Mouse (Mus musculus): Measurements from ENCODE around the gene C1qtnf6. TPM values are rescaled to one million over a fixed set of nuclear protein-coding genes. Genes with fewer than 3 reads are reported as not detected.
A peak's percentile ranks its signal among the peaks of the same experiment; 100 is the strongest.

Gene C1qtnf6
- total RNA-seq, 2 experiments from 2014 or later: 14.4 to 15.9 TPM

- intact Hi-C loops (cut with DNase I): no loop called here
- DNase-seq (ENCODE audit: extremely low spot score in 1 of 2, low spot score in 2 of 2): no peak
These were observed 37.7 kb downstream of the C1qtnf6 start for GRCm38 (mm10) chr15:78493401-78494010.

- DNase-seq (ENCODE audit: extremely low spot score in 1 of 2, low spot score in 2 of 2): no peak
- intact Hi-C loops (cut with DNase I): no loop called here
These were observed 39.9 kb downstream of the C1qtnf6 start for GRCm38 (mm10) chr15:78491301-78491700.

- intact Hi-C loops (cut with DNase I): no loop called here
- no peak for DNase-seq (ENCODE audit: extremely low spot score in 1 of 2, low spot score in 2 of 2)
These were observed 41.3 kb downstream of the C1qtnf6 start for GRCm38 (mm10) chr15:78489906-78490305.

- intact Hi-C loops (cut with DNase I): no loop called here
- DNase-seq (ENCODE audit: extremely low spot score in 1 of 2, low spot score in 2 of 2): no peak
These were observed 42.0 kb downstream of the C1qtnf6 start for GRCm38 (mm10) chr15:78489248-78489647.

- no peak for DNase-seq (ENCODE audit: extremely low spot score in 1 of 2, low spot score in 2 of 2)
- intact Hi-C loops (cut with DNase I): no loop called here
These were observed 44.1 kb downstream of the C1qtnf6 start for GRCm38 (mm10) chr15:78487066-78487465.

GRCm38 (mm10) chr15:78486564-78486963 is 44.7 kb downstream of the C1qtnf6 start:
- DNase-seq (ENCODE audit: extremely low spot score in 1 of 2, low spot score in 2 of 2): no peak
- intact Hi-C loops (cut with DNase I): no loop called here

- DNase-seq (ENCODE audit: extremely low spot score in 1 of 2, low spot score in 2 of 2): no peak
- intact Hi-C loops (cut with DNase I): no loop called here
These were observed 47.9 kb downstream of the C1qtnf6 start for GRCm38 (mm10) chr15:78483311-78483710.

- DNase-seq (ENCODE audit: extremely low spot score in 1 of 2, low spot score in 2 of 2): no peak
- intact Hi-C loops (cut with DNase I): no loop called here
These were observed 48.7 kb downstream of the C1qtnf6 start for GRCm38 (mm10) chr15:78482518-78482917.

GRCm38 (mm10) chr15:78481448-78482000 is 49.7 kb downstream of the C1qtnf6 start:
- peak in 1 of 2 experiments; percentile 31 for DNase-seq (ENCODE audit: extremely low spot score in 1 of 2, low spot score in 2 of 2)
- intact Hi-C loops (cut with DNase I): no loop called here

GRCm38 (mm10) chr15:78480991-78481390 is 50.2 kb downstream of the C1qtnf6 start:
- intact Hi-C loops (cut with DNase I): no loop called here
- no peak for DNase-seq (ENCODE audit: extremely low spot score in 1 of 2, low spot score in 2 of 2)

GRCm38 (mm10) chr15:78480111-78480510 is 51.1 kb downstream of the C1qtnf6 start:
- intact Hi-C loops (cut with DNase I): no loop called here
- DNase-seq (ENCODE audit: extremely low spot score in 1 of 2, low spot score in 2 of 2): no peak

- intact Hi-C loops (cut with DNase I): no loop called here
- DNase-seq (ENCODE audit: extremely low spot score in 1 of 2, low spot score in 2 of 2): no peak
These were observed 51.7 kb downstream of the C1qtnf6 start for GRCm38 (mm10) chr15:78479470-78479869.

GRCm38 (mm10) chr15:78478073-78478472 is 53.1 kb downstream of the C1qtnf6 start:
- intact Hi-C loops (cut with DNase I): no loop called here

GRCm38 (mm10) chr15:78476878-78477277 is 54.3 kb downstream of the C1qtnf6 start:
- DNase-seq (ENCODE audit: extremely low spot score in 1 of 2, low spot score in 2 of 2): no peak
- intact Hi-C loops (cut with DNase I): no loop called here

More at GRCm38 (mm10) chr15:78478073-78478472, 53.1 kb downstream of the C1qtnf6 start:
- DNase-seq (ENCODE audit: extremely low spot score in 1 of 2, low spot score in 2 of 2): no peak

- intact Hi-C loops (cut with DNase I): no loop called here
These were observed 55.6 kb downstream of the C1qtnf6 start for GRCm38 (mm10) chr15:78475604-78476031.

GRCm38 (mm10) chr15:78473442-78473841 is 57.8 kb downstream of the C1qtnf6 start:
- DNase-seq (ENCODE audit: extremely low spot score in 1 of 2, low spot score in 2 of 2): no peak
- intact Hi-C loops (cut with DNase I): no loop called here

More at GRCm38 (mm10) chr15:78475604-78476031, 55.6 kb downstream of the C1qtnf6 start:
- no peak for DNase-seq (ENCODE audit: extremely low spot score in 1 of 2, low spot score in 2 of 2)

Other genes starting within 250 kb of the C1qtnf6 start
- under 1 TPM; 0.69 to 0.77 TPM for gene Csf2rb2, start 225.7 kb downstream of the C1qtnf6 start, total RNA-seq (2021)
- 1 to 10 TPM; 2.3 TPM for gene Csf2rb, start 205.7 kb downstream of the C1qtnf6 start, total RNA-seq (2021)
- under 1 TPM; 0.39 to 0.51 TPM for gene Tex33, start 135.5 kb downstream of the C1qtnf6 start, total RNA-seq (2021)
- gene Tst, start 125.5 kb downstream of the C1qtnf6 start, total RNA-seq (2021): 10 to 100 TPM; 33.8 to 42.9 TPM
- 10 to 100 TPM; 56.3 to 56.5 TPM for gene Mpst, start 125.0 kb downstream of the C1qtnf6 start, total RNA-seq (2021)
- 100 to 1,000 TPM; 239 to 255 TPM for gene Kctd17, start 102.9 kb downstream of the C1qtnf6 start, total RNA-seq (2021)
- not detected for gene Tmprss6, start 62.8 kb downstream of the C1qtnf6 start, total RNA-seq (2021)
- gene Il2rb, start 36.1 kb downstream of the C1qtnf6 start, total RNA-seq (2021): under 1 TPM in 1 of 2 experiments, not detected in 1; 0.17 TPM
- gene Sstr3, start 13.3 kb upstream of the C1qtnf6 start, total RNA-seq (2021): 10 to 100 TPM; 12.9 to 14.4 TPM
- 1 to 10 TPM; 1.6 to 2.1 TPM for gene Rac2, start 41.4 kb upstream of the C1qtnf6 start, total RNA-seq (2021)
- gene Cyth4, start 65.6 kb upstream of the C1qtnf6 start, total RNA-seq (2021): 10 to 100 TPM; 10.4 to 11.6 TPM
- 100 to 1,000 TPM in 1 of 2 experiments, 10 to 100 TPM in 1; 92.2 to 116 TPM for gene Elfn2, start 187.4 kb upstream of the C1qtnf6 start, total RNA-seq (2021)
- 1 to 10 TPM; 6.7 to 7.6 TPM for gene Mfng, start 242.1 kb upstream of the C1qtnf6 start, total RNA-seq (2021)